Mouse (Mus musculus) cerebellum, postnatal 36 days (tissue): ENCODE data around the gene Smyd3.
A peak's percentile ranks its signal among the peaks of the same experiment; 100 is the strongest.
"Not testable (repeated sequence)": the region's sequence is repeated elsewhere in the genome, so short reads cannot be mapped to it uniquely, and the experiment has no call there.

Source experiments
- DNase-seq, 2 experiments: peaks; one replicate each; pipeline ENCODE4 v3.0.0; 2021 to 2022; ENCODE audit warnings: mixed read lengths in 2 of 2

Smyd3 gene

GRCm38 (mm10) chr1:179217036-179217435 is 300.8 kb downstream of the Smyd3 start:
- DNase-seq, result peak; percentile 10 to 13

- DNase-seq, result no peak
Observed at GRCm38 (mm10) chr1:179213381-179213780, 304.5 kb downstream of the Smyd3 start.

- DNase-seq, result no peak
Observed at GRCm38 (mm10) chr1:179212295-179212694, 305.5 kb downstream of the Smyd3 start.

GRCm38 (mm10) chr1:179211313-179211712 is 306.5 kb downstream of the Smyd3 start:
- DNase-seq, result no peak

GRCm38 (mm10) chr1:179207846-179208595 is 309.8 kb downstream of the Smyd3 start:
- DNase-seq, result no peak

GRCm38 (mm10) chr1:179207180-179207741 is 310.6 kb downstream of the Smyd3 start:
- DNase-seq, result no peak

GRCm38 (mm10) chr1:179198517-179199200 is 319.2 kb downstream of the Smyd3 start:
- DNase-seq, result no peak

GRCm38 (mm10) chr1:179197821-179198516 is 319.9 kb downstream of the Smyd3 start:
- no peak for DNase-seq

GRCm38 (mm10) chr1:179197156-179197555 is 320.7 kb downstream of the Smyd3 start:
- DNase-seq, result no peak

- no peak for DNase-seq
Observed at GRCm38 (mm10) chr1:179196422-179196821, 321.4 kb downstream of the Smyd3 start.

- DNase-seq, result peak; percentile 36 to 39
Observed at GRCm38 (mm10) chr1:179192781-179193180, 325.1 kb downstream of the Smyd3 start.

- DNase-seq, result no peak
Observed at GRCm38 (mm10) chr1:179190837-179191236, 327.0 kb downstream of the Smyd3 start.

GRCm38 (mm10) chr1:179187171-179187570 is 330.7 kb downstream of the Smyd3 start:
- no peak for DNase-seq

- DNase-seq, result no peak
Observed at GRCm38 (mm10) chr1:179184631-179185030, 333.2 kb downstream of the Smyd3 start.

GRCm38 (mm10) chr1:179183499-179183898 is 334.3 kb downstream of the Smyd3 start:
- DNase-seq, result no peak

- DNase-seq, result no peak
Observed at GRCm38 (mm10) chr1:179180546-179180945, 337.3 kb downstream of the Smyd3 start.

- DNase-seq, result no peak
Observed at GRCm38 (mm10) chr1:179176861-179177658, 340.8 kb downstream of the Smyd3 start.

GRCm38 (mm10) chr1:179174241-179174640 is 343.6 kb downstream of the Smyd3 start:
- DNase-seq, result no peak

- no peak for DNase-seq
Observed at GRCm38 (mm10) chr1:179170555-179170954, 347.3 kb downstream of the Smyd3 start.

GRCm38 (mm10) chr1:179169749-179170148 is 348.1 kb downstream of the Smyd3 start:
- DNase-seq, result no peak

- DNase-seq, result peak; percentile 31 to 38
Observed at GRCm38 (mm10) chr1:179169161-179169560, 348.7 kb downstream of the Smyd3 start.

GRCm38 (mm10) chr1:179164219-179164618 is 353.6 kb downstream of the Smyd3 start:
- not testable (repeated sequence) for DNase-seq
